Mouse (Mus musculus) lung, postnatal 0 days (tissue): ENCODE results near the gene Nosip. TPM values are rescaled to one million over a fixed set of nuclear protein-coding genes. Genes with fewer than 3 reads are reported as not detected.

ENCODE experiments used
- ATAC-seq: fragments of 200-750 bp; cut with Nextera tagmentation; 2 replicates; pipeline ENCODE4 v1.8.0; 2017; ENCODE audit warnings: moderate library complexity
- DNase-seq: peaks from one replicate; pipeline ENCODE4 v3.0.0-alpha.2; 2016; ENCODE audit warnings: low spot score
- H3K27ac ChIP-seq: fragments of 300-500 bp; sonication (generic); 2 replicates; pipeline ENCODE4 v1.5.1; 2014; ENCODE audit warnings: antibody characterized with exemption, mild to moderate bottlenecking, low read length, mixed read lengths
- H3K27me3 ChIP-seq: fragments of 300-500 bp; sonication (generic); replicated peaks from 2 replicates; pipeline ENCODE4 v1.6.1; 2014; ENCODE audit warnings: low read length, mixed read lengths; ENCODE audit not compliant: insufficient read depth
- H3K36me3 ChIP-seq: fragments of 300-500 bp; sonication (generic); 2 replicates; pipeline ENCODE4 v1.6.1; 2014; ENCODE audit warnings: low read length, mixed read lengths; ENCODE audit not compliant: insufficient read depth
- H3K4me1 ChIP-seq: fragments of 300-500 bp; sonication (generic); 2 replicates; pipeline ENCODE4 v1.6.1; 2014; ENCODE audit warnings: antibody characterized with exemption, low read depth, low read length, mixed read lengths; ENCODE audit not compliant: insufficient read depth
- H3K4me2 ChIP-seq: fragments of 300-500 bp; sonication (generic); replicated peaks from 2 replicates; pipeline ENCODE4 v1.6.1; 2014; ENCODE audit warnings: low read depth, mild to moderate bottlenecking, low read length, moderate library complexity, mixed read lengths
- H3K4me3 ChIP-seq: fragments of 300-500 bp; sonication (generic); 2 replicates; pipeline ENCODE4 v1.5.1; 2014; ENCODE audit warnings: low read depth, low read length
- H3K9ac ChIP-seq: fragments of 300-500 bp; sonication (generic); replicated peaks from 2 replicates; pipeline ENCODE4 v1.6.1; 2014; ENCODE audit warnings: low read depth, mild to moderate bottlenecking
- H3K9me3 ChIP-seq: fragments of 300-500 bp; sonication (generic); 2 replicates; pipeline ENCODE4 v1.6.1; 2016; ENCODE audit warnings: low read length, mixed read lengths
- CTCF ChIP-seq: IDR thresholded peaks from 2 replicates; pipeline ENCODE4 v1.5.1; 2016; ENCODE audit warnings: antibody characterized with exemption, mild to moderate bottlenecking
- EP300 ChIP-seq: IDR thresholded peaks from 2 replicates; pipeline ENCODE4 v1.6.1; 2016; ENCODE audit warnings: antibody characterized with exemption, mild to moderate bottlenecking, control low read depth
- WGBS: fragments of 180-500 bp; shearing (Covaris S2); extraction: QIAGEN DNeasy Blood & Tissue Kit; methylation state at CpG from one replicate; pipeline ENCODE4 v1.1.7; 2014; 5-methylcytosine and 5-hydroxymethylcytosine counted together
- polyA plus RNA-seq: library from polyadenylated mRNA; unstranded; fragments of >200 nt; fragmentation: Nextera tagmentation; extraction: Ambion mirVana; gene quantifications from 2 replicates; pipeline ENCODE4 v1.2.1, GENCODE M21; 2015

Nosip gene
- polyA plus RNA-seq, 1 experiment from 2014 or later, result 62.8 TPM

DNA sequence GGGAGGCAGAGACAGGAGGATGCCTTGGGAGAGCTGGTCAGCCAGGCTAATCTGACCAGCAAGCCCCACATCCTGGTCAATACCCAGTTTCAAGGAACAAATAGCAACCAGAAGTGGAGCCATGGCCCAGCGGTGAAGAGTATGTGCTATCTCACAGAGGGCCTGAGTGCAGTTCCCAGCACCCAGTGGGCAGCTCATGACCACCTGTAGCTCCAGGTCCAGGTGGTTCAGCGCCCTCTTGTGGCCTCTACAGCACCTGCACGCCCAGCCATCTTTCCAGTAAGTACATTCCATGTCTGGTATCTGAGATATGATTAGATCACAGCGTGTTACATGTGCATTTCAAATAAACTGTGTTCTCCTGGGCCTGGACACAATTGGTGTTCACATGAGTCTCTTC lies 23.9 kb downstream of the Nosip start:
- WGBS, result 81% methylated on average over 4 of the region's 4 CpGs
- no peak for DNase-seq
- Histone ChIP-seq H3K4me3 (no peak overlapping the region), H3K4me1 (no peaks in the 10 kb centered on the region), H3K36me3 (no peaks in the 10 kb centered on the region), H3K4me2 (no peak overlapping the region), H3K9me3 (no peaks in the 10 kb centered on the region), H3K9ac (no peak overlapping the region), H3K27ac (no peak overlapping the region), H3K27me3 (no peaks in the 10 kb centered on the region)
- TF ChIP-seq EP300 (no peak), CTCF (peak; percentile 45)
- ATAC-seq, result no peak

DNA sequence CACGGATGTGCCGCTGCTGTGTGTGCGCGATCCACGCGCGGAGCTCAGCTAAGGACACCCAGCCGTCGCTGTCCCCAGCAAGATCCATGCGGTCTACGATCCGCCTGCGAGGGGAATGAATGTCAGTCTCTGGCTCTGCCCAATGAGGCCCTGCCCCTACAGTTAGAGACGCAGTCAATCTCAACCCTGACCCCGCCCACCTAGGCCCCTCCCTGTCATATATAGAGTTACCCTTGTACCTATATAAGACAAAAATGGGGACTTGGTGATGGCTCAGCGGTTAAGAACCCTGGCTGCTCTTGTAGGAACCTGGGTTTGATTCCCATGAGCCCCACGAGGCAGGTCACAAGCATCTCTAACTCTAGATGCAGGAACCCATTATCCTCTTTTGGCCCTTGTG lies 26.4 kb downstream of the Nosip start:
- DNase-seq, result no peak
- H3K4me1 ChIP-seq, result no peaks in the 10 kb centered on the region
- no peak overlapping the region for H3K27ac ChIP-seq
- no peak overlapping the region for H3K4me2 ChIP-seq
- WGBS, result 94% methylated on average over 17 of the region's 17 CpGs
- H3K4me3 ChIP-seq, result no peak overlapping the region
- H3K9me3 ChIP-seq, result no peaks in the 10 kb centered on the region
- no peak for TF ChIP-seq CTCF
- no peak for TF ChIP-seq EP300
- no peak overlapping the region for H3K9ac ChIP-seq
- H3K27me3 ChIP-seq, result no peaks in the 10 kb centered on the region
- H3K36me3 ChIP-seq, result no peaks in the 10 kb centered on the region
- ATAC-seq, result no peak

DNA sequence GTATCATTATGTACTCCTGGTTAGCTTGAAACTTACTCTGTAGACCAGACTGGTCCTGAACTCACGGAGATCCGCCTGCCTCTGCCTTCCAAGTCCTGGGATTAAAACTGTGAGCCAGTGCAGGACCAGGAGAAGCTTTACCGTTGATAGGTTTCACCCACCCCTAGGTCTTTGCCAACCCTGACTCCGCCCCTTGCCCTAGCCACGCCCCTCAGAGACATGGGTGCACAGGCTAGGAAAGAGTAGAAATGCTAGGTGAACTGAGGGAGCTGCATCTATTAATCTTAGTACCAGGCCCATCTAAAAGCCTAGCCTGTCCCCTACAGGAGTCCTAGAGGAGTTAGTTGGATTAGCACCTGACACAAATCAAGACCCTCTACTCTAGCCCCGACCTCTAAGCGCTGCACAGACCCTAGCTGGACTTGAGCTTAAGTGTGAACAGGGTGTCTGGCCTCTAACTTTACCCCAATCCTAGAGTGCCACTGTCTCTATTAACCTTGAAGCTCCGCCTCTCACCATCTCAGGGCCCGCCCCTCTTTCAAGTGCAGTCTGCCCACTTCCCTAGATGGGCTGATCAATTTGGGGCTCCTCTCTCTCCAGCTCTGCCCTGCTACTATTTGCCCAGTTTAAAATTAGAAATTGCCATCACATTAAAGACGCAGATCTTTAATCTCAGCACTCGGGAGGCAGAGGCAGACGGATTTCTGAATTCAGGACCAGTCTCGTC lies 28.2 kb downstream of the Nosip start:
- TF ChIP-seq CTCF (no peak), EP300 (no peak)
- no peak for DNase-seq
- Histone ChIP-seq H3K4me1 (no peaks in the 10 kb centered on the region), H3K9ac (no peak overlapping the region), H3K27ac (peak overlapping the region; percentile 51; the same call in 1 of the 2 replicates), H3K27me3 (no peaks in the 10 kb centered on the region), H3K4me2 (no peak overlapping the region; the same call in 1 of the 2 replicates), H3K9me3 (no peaks in the 10 kb centered on the region), H3K4me3 (no peak overlapping the region), H3K36me3 (no peaks in the 10 kb centered on the region)
- WGBS, result 74% methylated on average over 13 of the region's 13 CpGs
- no peak for ATAC-seq

DNA sequence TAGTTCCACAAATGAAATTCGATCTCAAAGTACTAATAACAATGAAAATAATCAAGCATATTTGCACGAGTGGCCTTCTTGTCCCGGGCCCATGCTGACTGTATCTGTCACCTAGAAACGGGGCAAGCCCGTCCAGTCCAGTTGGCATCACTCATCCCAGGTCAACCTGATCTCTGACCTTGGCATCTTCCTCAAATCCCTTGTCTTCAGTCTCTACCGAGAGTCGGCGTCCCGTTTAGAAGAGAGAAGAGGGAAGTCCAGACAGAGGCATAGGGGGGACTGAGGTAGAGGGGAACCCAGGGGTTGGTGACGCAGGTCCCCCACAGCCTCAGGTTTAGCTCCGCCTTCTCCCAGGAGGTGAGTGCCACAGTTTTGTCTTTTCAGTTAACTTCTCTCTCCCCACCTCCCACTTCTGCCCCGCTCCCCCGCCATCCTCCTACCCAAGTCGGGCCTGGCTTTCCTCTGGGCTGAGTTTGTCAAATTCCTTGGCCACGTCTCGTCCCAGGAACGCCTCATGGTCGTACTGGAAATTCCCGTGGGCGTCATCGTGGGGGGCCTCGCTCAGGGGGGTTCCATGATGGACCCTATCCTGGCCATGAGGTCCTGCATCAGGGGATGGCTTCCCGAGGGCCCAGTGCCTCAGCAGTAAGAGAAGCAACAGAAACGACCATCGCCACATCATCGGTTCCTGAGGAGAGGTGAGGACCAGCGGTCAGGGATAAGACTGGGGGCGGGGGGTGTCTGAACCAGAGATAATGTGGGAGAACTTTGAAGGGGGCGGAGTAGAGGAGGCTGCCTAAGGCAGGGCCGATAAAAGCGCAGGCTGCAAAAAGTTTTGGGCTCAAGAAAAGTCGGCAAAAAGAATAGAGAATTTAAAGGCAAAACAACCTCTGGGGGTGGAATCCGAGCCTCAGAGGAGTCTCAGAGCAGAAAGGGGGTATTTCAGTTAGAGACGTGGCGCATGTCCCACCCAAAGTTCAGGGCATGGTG lies 29.1 kb downstream of the Nosip start:
- Histone ChIP-seq H3K36me3 (no peaks in the 10 kb centered on the region), H3K4me1 (no peaks in the 10 kb centered on the region), H3K4me2 (peak overlapping the region; percentile 51), H3K4me3 (peak overlapping the region; percentile 34), H3K9me3 (no peaks in the 10 kb centered on the region), H3K27me3 (no peaks in the 10 kb centered on the region), H3K27ac (peak overlapping the region; percentile 51), H3K9ac (peak overlapping the region; percentile 26)
- peak; percentile 52 for DNase-seq
- TF ChIP-seq CTCF, result no peak
- TF ChIP-seq EP300, result no peak
- 13% methylated on average over 34 of the region's 35 CpGs for WGBS
- peak; percentile 40 for ATAC-seq

DNA sequence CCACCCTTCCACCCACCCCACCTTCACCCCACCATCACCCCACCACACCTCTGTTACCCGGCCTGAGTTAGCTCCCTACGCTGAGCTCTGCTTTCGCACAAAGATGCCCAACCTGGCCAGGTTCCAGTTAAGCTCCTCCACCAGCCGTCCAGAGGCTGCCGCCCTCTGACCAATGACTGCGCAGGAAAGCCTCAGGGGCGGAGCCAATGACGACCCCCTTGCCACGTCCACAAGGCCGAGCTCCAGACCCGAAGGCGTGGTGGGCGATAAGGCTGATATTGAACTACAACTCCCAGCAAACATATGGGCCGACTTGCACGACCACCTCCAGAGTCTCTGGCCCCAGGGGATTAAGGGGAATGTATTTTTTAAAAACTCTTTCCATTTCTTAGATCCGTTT lies 29.8 kb downstream of the Nosip start, which contains the start of gene Rcn3:
Gene Rcn3, minus strand, starts transcription at position 174 of the 400 bp plus-strand sequence.
- Histone ChIP-seq H3K4me3 (peak within 1 kb of the TSS; percentile 34), H3K36me3 (no peaks in the 10 kb centered on the region), H3K27ac (peak within 1 kb of the TSS; percentile 51), H3K4me2 (peak within 1 kb of the TSS; percentile 51), H3K9ac (peak within 1 kb of the TSS; percentile 26), H3K4me1 (no peaks in the 10 kb centered on the region), H3K9me3 (no peaks in the 10 kb centered on the region), H3K27me3 (no peaks in the 10 kb centered on the region)
- DNase-seq (peak; percentile 95), ATAC-seq (peak; percentile 95)
- no peak for TF ChIP-seq EP300
- TF ChIP-seq CTCF, result no peak
- WGBS, result under 1% methylated on average over 16 of the region's 16 CpGs

DNA sequence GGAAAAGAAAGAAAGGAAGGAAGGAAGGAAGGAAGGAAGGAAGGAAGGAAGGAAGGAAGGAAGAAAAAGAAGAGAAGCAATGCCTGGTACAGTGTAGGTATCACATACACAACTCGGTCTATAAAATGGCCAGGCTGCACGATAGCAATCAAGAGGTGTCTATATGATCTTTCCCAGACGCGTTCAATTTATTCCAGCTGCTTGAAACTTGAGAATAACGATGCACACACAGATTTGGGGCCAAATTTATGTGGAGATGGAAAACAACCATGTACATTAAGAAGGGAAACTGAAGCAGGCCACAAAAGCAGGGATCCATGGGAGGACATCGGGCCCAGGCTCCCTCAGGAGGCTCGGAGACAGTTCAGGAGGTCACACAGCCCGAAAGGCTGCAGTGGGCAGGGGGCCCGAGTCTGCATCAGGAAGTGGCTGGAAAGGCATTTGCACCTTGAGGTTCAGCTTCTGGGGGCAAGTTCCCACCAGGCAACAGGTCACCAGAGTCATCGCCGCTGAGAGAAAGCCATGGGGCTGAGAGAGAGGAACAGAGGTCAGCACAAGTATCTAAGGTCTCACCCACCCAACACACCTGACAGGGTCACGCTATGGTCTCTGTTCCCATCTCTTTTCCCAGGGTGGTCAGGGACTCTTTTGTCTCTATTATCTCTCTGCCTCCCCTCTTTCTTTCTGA lies 30.7 kb downstream of the Nosip start:
- Histone ChIP-seq H3K9ac (no peak overlapping the region), H3K4me2 (no peak overlapping the region), H3K4me1 (no peaks in the 10 kb centered on the region), H3K27me3 (no peaks in the 10 kb centered on the region), H3K4me3 (no peak overlapping the region), H3K27ac (peak overlapping the region; percentile 2; the same call in 1 of the 2 replicates), H3K36me3 (no peaks in the 10 kb centered on the region), H3K9me3 (no peaks in the 10 kb centered on the region)
- WGBS, result 41% methylated on average over 12 of the region's 12 CpGs
- TF ChIP-seq CTCF (0 out of 2 replicates have a peak, but pooled peaks have one; percentile 1), EP300 (no peak)
- DNase-seq (no peak), ATAC-seq (no peak)
